Mouse (Mus musculus): ENCODE results near the gene Olfr522. TPM values are rescaled to one million over a fixed set of nuclear protein-coding genes. Genes with fewer than 3 reads are reported as not detected.

Gene Olfr522
- polyA plus RNA-seq, 2 experiments = not detected

DNA sequence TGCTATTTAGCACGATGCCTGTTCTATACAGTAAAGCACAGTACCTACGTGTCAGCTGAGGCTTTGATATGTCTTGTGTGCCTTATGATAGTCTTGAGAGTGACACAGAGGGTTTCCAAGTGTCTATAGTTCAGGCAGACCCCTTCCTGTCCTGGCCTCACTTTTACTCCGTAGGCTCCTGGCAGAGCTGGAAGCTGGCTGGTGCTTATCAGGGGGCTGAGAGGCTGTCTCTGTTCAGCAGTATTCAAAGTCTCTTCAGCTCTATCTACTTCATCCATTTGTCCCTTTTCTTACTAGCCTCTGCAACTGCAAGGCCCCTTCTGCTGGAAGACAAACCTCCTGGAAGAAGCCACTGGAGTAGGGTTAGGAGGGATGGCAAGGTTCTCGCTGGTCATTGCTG is 36.5 kb upstream of the Olfr522 start:
- H3K27ac ChIP-seq (replicated peaks; ENCODE audit: low read depth, low read length) = no peak overlapping the region
- no peak overlapping the region for H3K9ac ChIP-seq (ENCODE audit: low read depth, low read length, severe bottlenecking)
- no peaks in the 10 kb centered on the region for H3K4me1 ChIP-seq (ENCODE audit: control insufficient read depth, insufficient read depth, low read length)
- no peak for DNase-seq (ENCODE audit: low spot score)
- no peaks in the 10 kb centered on the region for H3K36me3 ChIP-seq (ENCODE audit: control insufficient read depth, insufficient read depth, low read length)
- no peaks in the 10 kb centered on the region for H3K27me3 ChIP-seq (ENCODE audit: control insufficient read depth, insufficient read depth, low read length)
- no peak overlapping the region for H3K4me2 ChIP-seq (replicated peaks; ENCODE audit: low read depth, low read length, severe bottlenecking)
- H3K4me3 ChIP-seq (replicated peaks; ENCODE audit: low read length) = no peak overlapping the region
- WGBS = 91% methylated on average over 4 of the region's 4 CpGs
- no peak for TF ChIP-seq POLR2A (IDR thresholded peaks at IDR 0.05; ENCODE audit: borderline replicate concordance, extremely low read depth, insufficient read depth, insufficient read length)
- ATAC-seq (ENCODE audit: low FRiP score, low read depth) = no peak
- no peaks in the 10 kb centered on the region for H3K9me3 ChIP-seq (ENCODE audit: control insufficient read depth, low read length)

DNA sequence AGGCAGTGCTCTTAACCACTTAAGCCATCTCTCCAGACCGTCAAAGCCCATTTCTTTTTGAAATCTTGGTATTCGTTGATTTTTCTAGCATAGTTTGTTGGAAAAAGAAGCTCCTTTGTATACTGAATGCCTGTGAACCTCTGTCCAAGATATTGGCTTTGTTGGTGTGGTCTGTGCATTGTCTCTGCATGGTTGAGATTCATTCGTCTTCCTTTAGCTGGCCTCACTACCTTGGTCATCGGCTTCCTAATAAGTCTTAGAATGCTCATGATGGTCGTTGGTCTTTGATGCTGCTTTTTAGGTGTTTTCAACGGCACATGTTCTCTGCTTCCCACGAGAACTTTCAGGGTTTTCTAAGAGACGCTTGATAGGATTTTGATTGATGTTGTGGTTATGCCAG is 31.4 kb upstream of the Olfr522 start:
- Histone ChIP-seq H3K9ac (ENCODE audit: low read depth, low read length, severe bottlenecking) (no peak overlapping the region), H3K4me3 (replicated peaks; ENCODE audit: low read length) (no peak overlapping the region), H3K36me3 (ENCODE audit: control insufficient read depth, insufficient read depth, low read length) (no peaks in the 10 kb centered on the region), H3K27me3 (ENCODE audit: control insufficient read depth, insufficient read depth, low read length) (no peaks in the 10 kb centered on the region), H3K9me3 (ENCODE audit: control insufficient read depth, low read length) (no peaks in the 10 kb centered on the region), H3K4me1 (ENCODE audit: control insufficient read depth, insufficient read depth, low read length) (no peaks in the 10 kb centered on the region), H3K27ac (replicated peaks; ENCODE audit: low read depth, low read length) (no peak overlapping the region), H3K4me2 (replicated peaks; ENCODE audit: low read depth, low read length, severe bottlenecking) (no peak overlapping the region)
- DNase-seq (ENCODE audit: low spot score) = no peak
- no peak for ATAC-seq (ENCODE audit: low FRiP score, low read depth)
- TF ChIP-seq POLR2A (IDR thresholded peaks at IDR 0.05; ENCODE audit: borderline replicate concordance, extremely low read depth, insufficient read depth, insufficient read length) = no peak
- 82% methylated on average over 8 of the region's 8 CpGs for WGBS

DNA sequence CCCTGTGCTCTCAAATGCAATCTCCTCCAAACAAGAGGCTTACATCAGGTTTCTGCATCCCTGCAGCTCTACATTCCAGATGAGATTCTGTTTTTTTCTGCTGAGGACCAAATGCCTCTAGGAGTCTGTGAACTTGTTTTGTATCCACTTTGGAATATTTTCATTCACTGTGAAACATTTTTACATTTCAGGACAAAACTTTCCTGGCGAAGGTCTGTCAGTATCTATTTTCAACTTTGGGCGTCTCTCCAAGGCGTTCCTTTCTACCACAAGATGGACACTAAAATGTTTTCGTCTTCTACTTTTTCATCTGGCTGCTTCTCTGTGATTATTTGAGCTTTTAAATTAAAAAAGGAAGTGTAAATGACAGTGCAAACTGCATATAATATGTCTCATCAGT is 29.5 kb upstream of the Olfr522 start:
- Histone ChIP-seq H3K36me3 (ENCODE audit: control insufficient read depth, insufficient read depth, low read length) (no peaks in the 10 kb centered on the region), H3K9ac (ENCODE audit: low read depth, low read length, severe bottlenecking) (no peak overlapping the region), H3K4me2 (replicated peaks; ENCODE audit: low read depth, low read length, severe bottlenecking) (no peak overlapping the region), H3K4me3 (replicated peaks; ENCODE audit: low read length) (no peak overlapping the region), H3K4me1 (ENCODE audit: control insufficient read depth, insufficient read depth, low read length) (no peaks in the 10 kb centered on the region), H3K9me3 (ENCODE audit: control insufficient read depth, low read length) (no peaks in the 10 kb centered on the region), H3K27me3 (ENCODE audit: control insufficient read depth, insufficient read depth, low read length) (no peaks in the 10 kb centered on the region), H3K27ac (replicated peaks; ENCODE audit: low read depth, low read length) (no peak overlapping the region)
- WGBS = 84% methylated on average over 4 of the region's 4 CpGs
- DNase-seq (ENCODE audit: low spot score) = no peak
- no peak for ATAC-seq (ENCODE audit: low FRiP score, low read depth)
- no peak for TF ChIP-seq POLR2A (IDR thresholded peaks at IDR 0.05; ENCODE audit: borderline replicate concordance, extremely low read depth, insufficient read depth, insufficient read length)

DNA sequence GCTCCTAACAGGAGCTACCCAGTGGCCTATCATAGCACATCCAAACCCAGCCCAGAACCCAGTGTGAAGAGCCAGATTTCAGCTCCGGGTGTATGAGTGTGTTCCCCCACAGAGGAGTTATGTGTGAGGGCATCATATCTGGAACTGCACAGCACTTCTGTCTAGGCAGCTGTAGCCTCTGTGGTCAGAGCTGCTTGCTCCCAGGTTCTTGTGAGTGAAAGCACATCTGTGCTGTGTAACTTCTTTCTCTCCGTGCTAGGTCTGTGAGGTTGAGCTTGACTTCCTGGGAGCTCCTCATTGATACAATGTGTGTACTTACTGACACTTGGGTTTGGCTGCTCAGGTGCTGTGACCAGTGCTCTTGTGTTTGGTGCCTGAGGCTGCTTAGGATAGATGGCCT is 28.3 kb upstream of the Olfr522 start:
- no peak for TF ChIP-seq POLR2A (IDR thresholded peaks at IDR 0.05; ENCODE audit: borderline replicate concordance, extremely low read depth, insufficient read depth, insufficient read length)
- Histone ChIP-seq H3K9me3 (ENCODE audit: control insufficient read depth, low read length) (no peaks in the 10 kb centered on the region), H3K4me1 (ENCODE audit: control insufficient read depth, insufficient read depth, low read length) (no peaks in the 10 kb centered on the region), H3K4me3 (replicated peaks; ENCODE audit: low read length) (no peak overlapping the region), H3K36me3 (ENCODE audit: control insufficient read depth, insufficient read depth, low read length) (no peaks in the 10 kb centered on the region), H3K27me3 (ENCODE audit: control insufficient read depth, insufficient read depth, low read length) (no peaks in the 10 kb centered on the region), H3K27ac (replicated peaks; ENCODE audit: low read depth, low read length) (no peak overlapping the region), H3K4me2 (replicated peaks; ENCODE audit: low read depth, low read length, severe bottlenecking) (no peak overlapping the region), H3K9ac (ENCODE audit: low read depth, low read length, severe bottlenecking) (no peak overlapping the region)
- no peak for DNase-seq (ENCODE audit: low spot score)
- 73% methylated on average over 2 of the region's 2 CpGs for WGBS
- ATAC-seq (ENCODE audit: low FRiP score, low read depth) = no peak

DNA sequence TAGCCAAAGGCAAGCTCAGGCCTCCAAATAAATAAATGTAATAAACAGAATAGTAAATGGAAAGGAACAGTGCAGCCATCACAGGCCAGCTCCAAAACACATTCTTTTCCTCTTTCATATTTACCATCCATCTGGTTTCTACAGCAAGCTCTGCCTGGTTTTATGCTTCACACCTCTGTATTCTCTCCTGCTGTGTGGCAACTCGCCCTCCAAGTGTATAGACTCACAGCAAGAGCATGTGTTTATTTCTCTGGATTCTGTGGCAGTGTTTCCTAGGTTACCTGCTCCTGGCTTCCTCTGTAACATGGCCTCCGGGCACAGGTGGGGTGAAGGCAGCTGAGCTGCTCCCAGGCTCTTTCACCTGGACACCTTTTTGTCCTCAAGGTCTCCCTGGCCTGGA is 27.9 kb upstream of the Olfr522 start:
- no peak for TF ChIP-seq POLR2A (IDR thresholded peaks at IDR 0.05; ENCODE audit: borderline replicate concordance, extremely low read depth, insufficient read depth, insufficient read length)
- H3K36me3 ChIP-seq (ENCODE audit: control insufficient read depth, insufficient read depth, low read length) = no peaks in the 10 kb centered on the region
- H3K4me3 ChIP-seq (replicated peaks; ENCODE audit: low read length) = no peak overlapping the region
- ATAC-seq (ENCODE audit: low FRiP score, low read depth) = no peak
- DNase-seq (ENCODE audit: low spot score) = no peak
- no peaks in the 10 kb centered on the region for H3K27me3 ChIP-seq (ENCODE audit: control insufficient read depth, insufficient read depth, low read length)
- WGBS = 46% methylated on average over 2 of the region's 2 CpGs
- no peak overlapping the region for H3K4me2 ChIP-seq (replicated peaks; ENCODE audit: low read depth, low read length, severe bottlenecking)
- H3K27ac ChIP-seq (replicated peaks; ENCODE audit: low read depth, low read length) = no peak overlapping the region
- no peak overlapping the region for H3K9ac ChIP-seq (ENCODE audit: low read depth, low read length, severe bottlenecking)
- H3K9me3 ChIP-seq (ENCODE audit: control insufficient read depth, low read length) = no peaks in the 10 kb centered on the region
- no peaks in the 10 kb centered on the region for H3K4me1 ChIP-seq (ENCODE audit: control insufficient read depth, insufficient read depth, low read length)

DNA sequence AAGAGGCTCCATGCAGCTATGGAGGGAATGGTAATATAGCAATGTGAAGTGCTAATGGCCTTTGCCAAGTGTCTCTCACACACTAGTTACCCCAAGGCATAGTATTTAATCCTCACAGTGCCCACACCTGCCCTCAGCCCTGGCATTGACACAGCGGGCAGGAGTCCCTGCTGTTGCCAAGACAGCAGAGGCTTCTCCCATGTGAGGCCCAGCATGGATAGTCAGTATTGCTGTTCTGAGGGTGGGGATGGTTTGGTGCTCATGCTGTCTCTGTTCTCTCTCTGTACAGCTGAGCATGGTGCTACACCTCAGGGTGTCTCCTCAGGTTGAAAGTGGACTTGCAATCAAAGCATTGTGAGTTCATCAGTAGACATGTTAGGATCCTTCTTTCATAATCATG is 25.9 kb upstream of the Olfr522 start:
- Histone ChIP-seq H3K27me3 (ENCODE audit: control insufficient read depth, insufficient read depth, low read length) (no peaks in the 10 kb centered on the region), H3K27ac (replicated peaks; ENCODE audit: low read depth, low read length) (no peak overlapping the region), H3K4me3 (replicated peaks; ENCODE audit: low read length) (no peak overlapping the region), H3K4me2 (replicated peaks; ENCODE audit: low read depth, low read length, severe bottlenecking) (no peak overlapping the region), H3K36me3 (ENCODE audit: control insufficient read depth, insufficient read depth, low read length) (no peaks in the 10 kb centered on the region), H3K4me1 (ENCODE audit: control insufficient read depth, insufficient read depth, low read length) (no peaks in the 10 kb centered on the region), H3K9me3 (ENCODE audit: control insufficient read depth, low read length) (no peaks in the 10 kb centered on the region), H3K9ac (ENCODE audit: low read depth, low read length, severe bottlenecking) (no peak overlapping the region)
- ATAC-seq (ENCODE audit: low FRiP score, low read depth) = no peak
- no peak for TF ChIP-seq POLR2A (IDR thresholded peaks at IDR 0.05; ENCODE audit: borderline replicate concordance, extremely low read depth, insufficient read depth, insufficient read length)
- DNase-seq (ENCODE audit: low spot score) = no peak
- 75% methylated on average over 1 of the region's 1 CpGs for WGBS
